Mouse (Mus musculus) regulatory T cell (primary cell): Measurements from ENCODE around the gene Gm10471.
"Not testable (repeated sequence)": the region's sequence is repeated elsewhere in the genome, so short reads cannot be mapped to it uniquely, and the experiment has no call there.

Experiments
- in situ Hi-C: fragments of 300-600 bp; cut with MboI, MseI; formaldehyde crosslinking; loops from one replicate; pipeline ENCODE4 v1.15.1; 2025; ENCODE audit warnings: high pct_unique_total_duplicates

The Gm10471 gene

GRCm38 (mm10) chr5:26089191-26089590 is at the start of gene Gm10471:
Gene Gm10471, minus strand, starts transcription at chr5:26089291.
- in situ Hi-C loops = loop anchor here (5.0 kb wide), 2 partner anchors 52 to 87 kb away; partner anchors contain the start of genes Gm1979 and Speer4a

GRCm38 (mm10) chr5:26121321-26121720 is 32.2 kb upstream of the Gm10471 start, which contains the start of gene Gm10220:
Gene Gm10220, minus strand, starts transcription at chr5:26121421.
- in situ Hi-C loops = not testable (repeated sequence)

GRCm38 (mm10) chr5:26105262-26105661 is 16.2 kb upstream of the Gm10471 start, which contains the start of gene 5031410I06Rik:
Gene 5031410I06Rik, minus strand, starts transcription at chr5:26105362.
- in situ Hi-C loops = not testable (repeated sequence)

- in situ Hi-C loops = not testable (repeated sequence)
Observed at GRCm38 (mm10) chr5:26079023-26079422, 10.1 kb downstream of the Gm10471 start.

GRCm38 (mm10) chr5:26070716-26071115 is 18.4 kb downstream of the Gm10471 start:
- in situ Hi-C loops = no loop called here

GRCm38 (mm10) chr5:26058481-26058880 is 30.6 kb downstream of the Gm10471 start, which contains the start of gene Gm7347:
Gene Gm7347, minus strand, starts transcription at chr5:26058581.
- in situ Hi-C loops = not testable (repeated sequence)

GRCm38 (mm10) chr5:26039458-26039857 is 49.6 kb downstream of the Gm10471 start, which contains the start of gene Speer4a:
Gene Speer4a, minus strand, starts transcription at chr5:26039558.
- in situ Hi-C loops = loop anchor here (5.0 kb wide), 1 partner anchor 48 kb away; the partner anchor contains the start of gene Gm10471
